Mouse (Mus musculus) forebrain, embryonic 16.5 days (tissue): ENCODE results near the gene Hspg2. TPM values are rescaled to one million over a fixed set of nuclear protein-coding genes. Genes with fewer than 3 reads are reported as not detected.

Experiments used
- ATAC-seq: fragments of 200-750 bp; cut with Nextera tagmentation; 2 replicates; pipeline ENCODE4 v1.8.0; 2017; ENCODE audit warnings: mild to moderate bottlenecking, moderate library complexity
- H3K27ac ChIP-seq: fragments of 300-500 bp; sonication (generic); 2 replicates; pipeline ENCODE4 v1.5.1; 2014; ENCODE audit warnings: low read length, control low read depth
- H3K27me3 ChIP-seq: fragments of 300-500 bp; sonication (generic); replicated peaks from 2 replicates; pipeline ENCODE4 v1.6.1; 2014; ENCODE audit warnings: low read length; ENCODE audit not compliant: control insufficient read depth, insufficient read depth
- H3K36me3 ChIP-seq: fragments of 300-500 bp; sonication (generic); 2 replicates; pipeline ENCODE4 v1.6.1; 2014; ENCODE audit not compliant: control insufficient read depth, insufficient read depth
- H3K4me1 ChIP-seq: fragments of 300-500 bp; sonication (generic); replicated peaks from 2 replicates; pipeline ENCODE4 v1.6.1; 2014; ENCODE audit warnings: low read length; ENCODE audit not compliant: control insufficient read depth, insufficient read depth
- H3K4me2 ChIP-seq: fragments of 300-500 bp; sonication (generic); 2 replicates; pipeline ENCODE4 v1.6.1; 2014; ENCODE audit warnings: mild to moderate bottlenecking, low read length, control low read depth
- H3K4me3 ChIP-seq: fragments of 300-500 bp; sonication (generic); replicated peaks from 2 replicates; pipeline ENCODE4 v1.5.1; 2014; ENCODE audit warnings: mild to moderate bottlenecking, low read length, control low read depth
- H3K9ac ChIP-seq: fragments of 300-500 bp; sonication (generic); replicated peaks from 2 replicates; pipeline ENCODE4 v1.6.1; 2014; ENCODE audit warnings: low read depth, low read length, control low read depth
- H3K9me3 ChIP-seq: fragments of 300-500 bp; sonication (generic); 2 replicates; pipeline ENCODE4 v1.6.1; 2016; ENCODE audit warnings: low read length; ENCODE audit not compliant: control insufficient read depth
- WGBS: fragments of 180-500 bp; shearing (Covaris S2); extraction: QIAGEN DNeasy Blood & Tissue Kit; methylation state at CpG from one replicate; pipeline ENCODE4 v1.1.7; 2014; 5-methylcytosine and 5-hydroxymethylcytosine counted together
- polyA plus RNA-seq: library from polyadenylated mRNA; unstranded; fragments of >200 nt; fragmentation: Nextera tagmentation; extraction: Ambion mirVana; gene quantifications from 2 replicates; pipeline ENCODE4 v1.2.1, GENCODE M21; 2015

Gene Hspg2
- polyA plus RNA-seq, 1 experiment from 2014 or later = 3.2 TPM

DNA sequence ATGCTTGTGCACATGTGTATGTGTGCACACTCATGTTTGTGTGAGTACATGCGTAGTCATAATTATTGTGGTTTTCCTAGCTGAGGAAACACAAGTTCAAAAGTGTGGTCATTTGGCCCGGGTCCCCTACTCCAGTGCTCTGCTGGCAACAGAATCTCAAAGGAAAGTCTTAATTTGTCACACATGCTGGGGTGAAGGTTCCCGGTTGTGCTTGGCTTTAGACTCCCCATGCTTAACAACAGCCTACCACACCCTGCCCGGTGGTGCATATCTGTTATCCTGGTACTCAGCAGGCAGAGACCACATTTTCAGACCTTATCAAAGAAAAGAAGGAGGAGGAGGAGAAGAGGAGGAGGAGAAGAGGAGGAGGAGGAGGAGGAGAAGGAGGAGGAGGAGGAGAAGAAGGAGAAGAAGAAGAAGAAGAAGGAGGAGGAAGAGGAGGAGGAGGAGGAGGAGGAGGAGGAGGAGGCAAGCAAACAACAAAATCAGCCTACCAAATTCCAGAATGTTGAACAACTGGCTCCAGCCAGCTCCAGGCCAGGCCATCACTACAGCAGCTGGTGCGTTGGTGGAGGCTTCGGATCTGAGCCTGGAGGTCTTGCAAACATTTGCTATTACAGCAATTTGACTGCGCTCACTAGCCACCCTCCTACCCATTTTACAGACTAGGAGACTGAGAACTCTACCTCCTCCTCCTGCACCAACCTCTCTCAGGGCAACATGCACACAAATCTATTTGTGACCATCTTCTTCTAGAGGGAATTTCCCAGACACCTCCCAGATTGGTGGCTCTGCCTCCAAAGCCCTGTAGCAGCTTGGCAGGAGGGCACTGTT, 21.0 kb upstream of the Hspg2 start:
- H3K4me1 ChIP-seq = peaks cover 10% of the 10 kb centered on the region
- H3K27ac ChIP-seq = no peak overlapping the region
- no peaks in the 10 kb centered on the region for H3K27me3 ChIP-seq
- H3K36me3 ChIP-seq = no peaks in the 10 kb centered on the region
- 67% methylated on average over 7 of the region's 7 CpGs for WGBS
- ATAC-seq = no peak
- no peak overlapping the region for H3K4me3 ChIP-seq
- no peak overlapping the region for H3K4me2 ChIP-seq
- no peak overlapping the region for H3K9ac ChIP-seq
- no peaks in the 10 kb centered on the region for H3K9me3 ChIP-seq

DNA sequence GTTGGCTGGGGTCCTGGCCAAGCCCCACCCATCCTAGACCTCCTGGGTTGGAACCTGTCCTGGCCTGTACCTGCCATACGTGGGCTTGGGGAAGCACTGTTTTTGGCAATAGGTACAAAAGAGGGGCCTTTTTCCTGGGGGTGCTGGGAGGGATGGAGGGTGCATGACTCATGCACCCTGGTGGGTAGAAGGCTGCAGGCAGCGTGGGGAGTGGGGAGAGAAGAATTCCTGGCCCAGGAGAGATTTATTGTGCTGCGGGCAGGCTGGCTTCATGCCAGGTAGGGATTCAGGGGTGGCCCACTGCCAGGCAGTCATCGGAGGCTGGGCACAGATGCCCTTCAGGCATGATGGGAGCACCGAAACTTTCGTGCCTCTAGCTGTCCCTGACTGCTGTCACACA, 20.4 kb upstream of the Hspg2 start:
- WGBS = 8% methylated on average over 6 of the region's 6 CpGs
- no peak overlapping the region for H3K4me2 ChIP-seq
- no peak overlapping the region for H3K27ac ChIP-seq
- no peaks in the 10 kb centered on the region for H3K27me3 ChIP-seq
- no peak overlapping the region for H3K9ac ChIP-seq
- no peak for ATAC-seq
- no peak overlapping the region for H3K4me3 ChIP-seq
- H3K9me3 ChIP-seq = no peaks in the 10 kb centered on the region
- H3K36me3 ChIP-seq = no peaks in the 10 kb centered on the region
- peaks cover 10% of the 10 kb centered on the region for H3K4me1 ChIP-seq

DNA sequence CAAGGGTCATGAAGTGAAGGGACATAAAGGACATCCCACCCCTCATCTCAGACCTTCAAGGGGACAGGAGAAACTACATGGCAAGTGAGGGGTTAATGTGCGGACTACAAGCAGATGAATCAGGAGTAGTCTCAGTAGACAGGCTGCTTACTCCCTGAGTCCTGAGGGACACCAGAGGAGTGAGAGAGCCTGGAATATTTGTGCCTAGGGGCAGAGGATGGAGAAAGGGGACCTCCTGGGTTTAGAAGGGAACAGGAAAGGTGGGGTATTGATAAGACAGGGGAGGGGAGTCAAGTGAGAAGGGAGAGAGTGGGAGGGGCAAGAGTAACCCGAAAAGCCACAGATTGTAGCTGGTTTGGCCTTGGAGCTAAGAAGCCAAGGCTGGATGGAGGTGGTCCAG, 19.9 kb upstream of the Hspg2 start:
- no peak overlapping the region for H3K4me3 ChIP-seq
- ATAC-seq = no peak
- H3K4me1 ChIP-seq = peaks cover 10% of the 10 kb centered on the region
- H3K27me3 ChIP-seq = no peaks in the 10 kb centered on the region
- H3K9ac ChIP-seq = no peak overlapping the region
- H3K4me2 ChIP-seq = no peak overlapping the region
- H3K36me3 ChIP-seq = no peaks in the 10 kb centered on the region
- H3K9me3 ChIP-seq = no peaks in the 10 kb centered on the region
- WGBS = 47% methylated on average over 2 of the region's 2 CpGs
- H3K27ac ChIP-seq = no peak overlapping the region

DNA sequence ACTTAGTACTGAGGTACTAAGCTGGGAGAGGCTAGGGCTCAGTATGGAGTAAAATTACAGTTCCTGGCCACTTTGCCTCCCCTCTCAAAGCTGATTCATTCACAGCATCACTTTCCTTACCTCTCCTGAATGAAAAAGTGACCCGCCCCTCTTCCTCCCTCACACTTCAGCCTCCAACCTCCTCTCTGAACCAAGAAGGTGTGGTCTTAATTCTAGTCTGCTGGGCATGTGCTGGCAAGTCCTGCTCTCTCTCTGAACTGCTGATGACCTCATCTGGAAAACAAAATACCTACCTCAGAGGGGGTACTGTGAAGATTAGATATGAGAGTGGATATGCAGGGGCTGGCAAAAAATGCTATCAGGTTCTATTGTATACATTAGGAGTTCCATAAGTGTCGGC, 19.4 kb upstream of the Hspg2 start:
- H3K9ac ChIP-seq = no peak overlapping the region
- no peaks in the 10 kb centered on the region for H3K36me3 ChIP-seq
- H3K4me3 ChIP-seq = no peak overlapping the region
- no peak for ATAC-seq
- no peak overlapping the region for H3K27ac ChIP-seq
- no peaks in the 10 kb centered on the region for H3K9me3 ChIP-seq
- H3K4me1 ChIP-seq = peaks cover 10% of the 10 kb centered on the region
- 83% methylated on average over 2 of the region's 2 CpGs for WGBS
- H3K4me2 ChIP-seq = no peak overlapping the region
- no peaks in the 10 kb centered on the region for H3K27me3 ChIP-seq

DNA sequence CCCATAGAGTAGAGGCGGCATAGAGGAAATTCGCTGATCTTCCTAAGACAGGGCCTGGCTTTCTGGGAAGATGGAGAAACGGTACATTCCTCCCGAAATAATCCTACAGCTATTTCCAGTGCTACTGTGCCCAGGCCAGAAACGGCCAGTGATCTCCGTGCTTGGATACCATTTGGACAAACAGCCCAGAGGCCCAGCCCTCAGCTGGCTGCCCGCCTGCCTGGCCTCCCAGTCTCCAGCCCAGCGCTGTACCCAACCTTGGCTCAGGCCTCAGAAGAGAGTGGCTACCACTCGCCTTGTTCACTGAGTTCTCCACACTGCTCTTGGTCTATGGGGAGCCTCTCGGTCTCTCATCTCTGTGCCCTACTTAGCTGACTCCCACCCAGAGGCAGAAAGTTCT, 18.9 kb upstream of the Hspg2 start:
- peaks cover 10% of the 10 kb centered on the region for H3K4me1 ChIP-seq
- no peak overlapping the region for H3K27ac ChIP-seq
- H3K4me2 ChIP-seq = no peak overlapping the region
- H3K27me3 ChIP-seq = no peaks in the 10 kb centered on the region
- H3K9ac ChIP-seq = no peak overlapping the region
- no peak overlapping the region for H3K4me3 ChIP-seq
- no peak for ATAC-seq
- H3K9me3 ChIP-seq = no peaks in the 10 kb centered on the region
- 83% methylated on average over 10 of the region's 10 CpGs for WGBS
- H3K36me3 ChIP-seq = no peaks in the 10 kb centered on the region

DNA sequence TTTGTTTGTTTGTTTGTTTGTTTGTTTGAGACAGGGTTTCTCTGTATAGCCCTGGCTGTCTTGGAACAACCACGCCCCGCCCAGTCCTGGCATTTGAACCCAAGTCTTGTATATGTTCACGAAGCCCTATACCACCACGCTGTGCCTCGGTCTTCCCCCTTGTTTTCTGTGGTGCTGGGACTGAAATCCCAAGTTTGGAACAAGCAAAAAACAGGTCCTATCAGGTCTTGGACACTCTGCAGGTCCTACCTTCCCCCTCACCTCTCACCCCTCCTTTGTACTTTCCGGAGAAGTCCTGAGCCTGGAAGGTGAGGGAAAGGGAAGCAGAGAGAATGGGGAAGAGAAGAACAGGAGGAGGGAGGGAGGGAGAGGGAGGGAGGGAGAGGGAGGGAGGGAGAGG, 16.4 kb upstream of the Hspg2 start:
- no peak overlapping the region for H3K9ac ChIP-seq
- H3K27me3 ChIP-seq = no peaks in the 10 kb centered on the region
- no peak for ATAC-seq
- H3K4me2 ChIP-seq = no peak overlapping the region
- no peak overlapping the region for H3K4me3 ChIP-seq
- H3K9me3 ChIP-seq = no peaks in the 10 kb centered on the region
- H3K4me1 ChIP-seq = peaks cover 10% of the 10 kb centered on the region
- WGBS = 94% methylated on average over 5 of the region's 6 CpGs
- no peaks in the 10 kb centered on the region for H3K36me3 ChIP-seq
- H3K27ac ChIP-seq = no peak overlapping the region

DNA sequence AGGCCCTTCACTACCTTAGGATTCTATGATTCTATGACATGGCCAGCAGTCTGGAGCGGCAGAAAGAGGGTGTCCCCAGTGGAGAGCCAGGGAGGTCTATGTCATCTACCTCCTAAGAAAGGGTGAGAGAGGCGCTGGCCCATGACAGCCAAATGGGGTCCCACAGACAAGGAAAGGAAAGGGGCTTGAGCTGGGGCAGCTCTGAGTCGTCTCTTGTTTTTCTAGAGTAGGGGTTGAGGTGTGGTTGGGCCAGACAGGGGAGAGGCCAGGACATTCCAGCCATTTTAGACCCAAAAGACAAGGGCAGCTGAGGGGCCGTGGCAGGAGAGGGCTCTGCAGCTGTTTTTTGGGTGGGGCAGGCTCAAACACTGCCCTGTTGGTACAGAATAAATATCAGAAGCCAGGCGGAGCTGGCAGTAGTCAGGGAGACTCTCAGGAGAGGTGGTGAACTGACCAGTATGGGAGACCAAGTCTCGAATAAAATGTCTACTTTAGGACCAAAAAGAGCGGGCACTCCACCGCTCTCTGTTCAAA, 15.3 kb upstream of the Hspg2 start, which contains the start of gene 1700013G24Rik:
1700013G24Rik (plus strand) TSS at position 51 of the 534 bp plus-strand sequence.
- no peak within 1 kb of the TSS for H3K27ac ChIP-seq
- H3K4me3 ChIP-seq = no peak within 1 kb of the TSS
- no peaks in the 10 kb centered on the region for H3K36me3 ChIP-seq
- peaks cover 5% of the 10 kb centered on the region for H3K4me1 ChIP-seq
- WGBS = 82% methylated on average over 8 of the region's 8 CpGs
- H3K27me3 ChIP-seq = no peaks in the 10 kb centered on the region
- no peaks in the 10 kb centered on the region for H3K9me3 ChIP-seq
- H3K9ac ChIP-seq = no peak within 1 kb of the TSS
- H3K4me2 ChIP-seq = no peak within 1 kb of the TSS
- no peak for ATAC-seq

DNA sequence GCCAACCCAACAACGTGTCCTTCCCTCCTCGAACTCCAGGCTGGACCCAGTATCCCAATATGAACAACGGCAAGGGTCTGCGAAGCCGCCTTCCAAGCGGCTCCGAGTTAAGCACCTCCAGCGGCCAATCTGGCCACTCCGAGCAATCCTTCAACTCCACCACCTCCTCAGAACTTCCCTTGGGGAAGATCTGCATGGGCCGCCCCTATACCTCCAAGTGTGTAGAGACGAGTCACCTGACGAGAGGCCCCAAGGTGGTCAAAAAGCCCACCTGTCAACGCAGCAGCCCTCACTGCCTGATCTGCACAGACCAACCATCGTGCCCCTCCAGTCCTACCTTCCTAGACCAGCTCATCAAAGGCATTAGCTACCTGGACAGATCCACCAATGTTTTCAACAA, 14.0 kb upstream of the Hspg2 start:
- WGBS = 90% methylated on average over 14 of the region's 14 CpGs
- Histone ChIP-seq H3K9me3 (no peaks in the 10 kb centered on the region), H3K4me3 (no peak overlapping the region), H3K27me3 (no peaks in the 10 kb centered on the region), H3K4me1 (no peaks in the 10 kb centered on the region), H3K4me2 (no peak overlapping the region), H3K27ac (no peak overlapping the region), H3K36me3 (no peaks in the 10 kb centered on the region), H3K9ac (no peak overlapping the region)
- no peak for ATAC-seq

DNA sequence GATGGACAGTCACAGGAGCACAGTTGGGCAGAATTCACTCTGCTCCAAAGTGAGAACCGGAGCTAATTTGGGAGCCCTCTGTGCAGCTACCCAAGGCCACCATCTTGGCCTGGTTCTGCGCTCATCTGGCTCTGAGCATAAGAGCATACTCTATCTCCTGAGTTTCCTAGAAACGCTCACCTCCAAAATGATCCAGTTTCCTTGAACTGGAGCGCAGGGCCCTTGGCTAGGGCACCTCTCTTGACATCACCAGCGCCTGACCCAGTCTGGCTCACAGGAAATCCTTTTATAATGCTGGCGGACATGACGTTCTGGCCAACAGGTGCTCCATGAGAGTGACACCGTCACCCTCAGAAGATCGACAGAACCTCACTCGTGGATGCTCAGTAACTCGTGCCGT, 12.0 kb upstream of the Hspg2 start:
- Histone ChIP-seq H3K4me3 (no peak overlapping the region), H3K27ac (no peak overlapping the region), H3K36me3 (no peaks in the 10 kb centered on the region), H3K9ac (no peak overlapping the region), H3K27me3 (no peaks in the 10 kb centered on the region), H3K9me3 (no peaks in the 10 kb centered on the region), H3K4me2 (no peak overlapping the region), H3K4me1 (no peaks in the 10 kb centered on the region)
- no peak for ATAC-seq
- WGBS = 86% methylated on average over 12 of the region's 12 CpGs
